Mouse (Mus musculus) induced T-regulatory cell, adult 2 months (primary cell): Measurements from ENCODE around the gene Cntnap2.

Experiments
- DNase-seq: peaks from one replicate; pipeline ENCODE4 v3.0.0-alpha.2; 2012; ENCODE audit warnings: low read depth

The Cntnap2 gene

DNA sequence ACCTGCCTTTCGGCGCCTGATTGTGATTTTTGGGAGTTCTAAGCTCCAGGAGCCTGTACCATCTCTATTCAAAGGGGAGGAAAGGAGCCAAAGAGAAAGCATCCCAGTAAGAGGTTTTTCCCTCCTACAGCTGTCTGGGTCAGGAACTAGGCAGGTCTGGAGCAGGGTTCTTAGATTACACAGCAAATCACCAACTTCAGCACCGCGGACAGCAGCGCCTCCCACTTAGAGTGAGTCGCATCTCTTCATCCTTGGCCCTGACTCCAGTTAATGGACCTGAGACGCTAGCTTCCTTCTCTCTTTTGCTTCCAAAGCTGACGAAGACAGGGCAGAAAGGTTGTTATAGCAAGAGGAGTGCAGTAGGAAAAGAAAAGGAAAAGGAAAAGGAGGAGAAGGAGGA lies at the start of gene Cntnap2:
TSS of gene Cntnap2 (plus strand) at position 267 of the 400 bp plus-strand sequence.
- DNase-seq = peak; percentile 1

DNA sequence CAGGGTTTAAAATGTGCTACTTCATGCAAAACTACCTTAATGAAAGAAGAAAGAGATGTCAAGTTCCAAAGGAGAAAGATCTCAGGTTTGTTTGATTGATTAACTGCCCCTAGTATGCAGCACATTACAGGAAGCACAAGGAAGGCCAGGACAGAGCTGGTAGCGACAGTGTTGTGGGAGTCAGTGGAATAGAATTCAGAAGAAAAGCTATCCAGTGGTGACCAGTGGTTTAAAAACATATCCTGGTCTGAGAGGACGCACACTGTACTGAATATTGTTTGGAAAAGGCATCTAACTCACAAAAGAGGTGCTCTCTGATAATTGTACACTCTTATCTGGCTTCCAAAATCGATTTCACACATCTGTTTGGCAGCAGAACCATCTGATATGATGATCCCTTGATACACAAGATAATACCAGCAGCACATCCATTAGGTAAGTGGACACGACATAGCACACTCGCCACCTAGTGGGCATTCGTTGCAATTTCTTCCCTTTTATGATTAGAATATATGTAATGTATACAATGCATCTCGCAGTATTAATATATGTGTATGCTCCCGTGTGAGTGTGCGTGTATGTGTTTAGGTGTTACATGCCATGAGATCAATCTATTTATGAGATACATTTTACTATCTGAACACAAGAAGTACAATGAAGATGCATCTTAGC lies 33.0 kb upstream of the Cntnap2 start:
- peak; percentile 41 for DNase-seq

- DNase-seq = no peak
Observed at GRCm38 (mm10) chr6:45039454-45039853, 19.7 kb upstream of the Cntnap2 start.

DNA sequence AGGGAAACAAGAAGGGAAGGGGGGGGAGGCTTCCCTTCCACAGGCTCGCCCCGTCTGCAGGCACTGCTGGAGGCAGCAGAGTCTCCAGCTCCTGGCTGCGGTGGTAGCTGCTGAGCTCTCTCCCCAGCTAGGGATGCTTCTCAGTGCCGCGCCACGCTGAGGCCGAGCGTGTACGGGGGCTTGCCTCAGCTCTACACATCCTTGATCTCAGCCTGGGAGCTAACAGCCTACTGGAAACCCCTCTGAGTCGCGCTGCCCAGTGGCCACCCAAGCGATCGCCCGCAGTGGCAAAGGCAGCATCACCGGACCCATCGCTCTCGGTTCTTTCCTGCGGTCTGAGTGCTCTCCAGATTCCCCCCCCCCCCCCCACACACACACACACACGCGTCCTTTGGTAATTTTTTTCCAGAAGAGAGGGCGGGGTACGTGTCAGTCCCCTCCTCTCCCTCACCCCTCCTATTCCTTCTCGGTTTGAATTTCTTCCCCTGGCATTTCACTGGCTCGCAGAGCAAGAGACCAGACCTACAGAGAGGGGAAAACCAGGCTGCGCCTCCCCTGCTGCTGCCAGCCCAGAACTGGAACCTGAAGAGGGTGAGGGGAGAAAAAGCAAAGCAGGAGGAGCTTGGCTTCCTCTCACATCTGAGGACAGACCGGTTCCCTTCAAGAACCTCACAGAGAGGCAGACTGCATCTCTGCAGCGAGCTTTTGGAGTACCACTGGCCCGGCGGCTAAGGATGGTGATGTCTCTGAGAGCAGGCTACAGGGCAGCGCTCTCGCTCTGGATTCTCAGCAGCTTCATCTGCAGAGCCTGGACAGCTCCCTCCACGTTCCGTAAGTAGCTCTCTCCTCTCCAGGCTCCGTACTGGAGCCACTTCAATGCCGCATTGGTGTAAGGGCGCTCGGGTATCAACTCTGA lies 657 bp downstream of the Cntnap2 start:
- no peak for DNase-seq

- no peak for DNase-seq
Observed at GRCm38 (mm10) chr6:45062214-45062997, 3.2 kb downstream of the Cntnap2 start.

DNA sequence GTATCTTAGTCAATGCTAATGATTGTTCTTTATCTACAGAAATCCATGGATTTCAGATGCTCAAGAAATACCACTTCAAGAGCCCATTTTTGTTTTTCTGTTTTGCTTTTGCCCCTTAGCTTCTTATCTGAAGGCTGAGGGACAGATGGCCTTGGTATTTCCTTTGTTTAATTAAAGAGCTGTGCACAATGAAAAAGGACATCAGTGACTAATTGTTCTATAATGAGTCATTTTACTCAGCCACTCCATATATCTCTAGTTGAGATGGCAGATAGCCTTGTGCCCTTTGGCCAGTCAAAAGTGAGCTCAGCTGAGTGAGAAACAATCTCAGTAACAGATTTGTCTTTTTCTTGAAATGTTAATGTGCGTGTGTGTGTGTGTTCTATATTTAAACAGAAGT lies 29.1 kb downstream of the Cntnap2 start:
- DNase-seq = no peak

GRCm38 (mm10) chr6:45113613-45114012 lies 54.5 kb downstream of the Cntnap2 start:
- DNase-seq = no peak

GRCm38 (mm10) chr6:45144882-45145281 lies 85.7 kb downstream of the Cntnap2 start:
- no peak for DNase-seq

GRCm38 (mm10) chr6:45205039-45205438 lies 145.9 kb downstream of the Cntnap2 start:
- no peak for DNase-seq

- DNase-seq = no peak
Observed at GRCm38 (mm10) chr6:45214330-45214729, 155.2 kb downstream of the Cntnap2 start.

GRCm38 (mm10) chr6:45229002-45229401 lies 169.8 kb downstream of the Cntnap2 start:
- DNase-seq = no peak

- DNase-seq = no peak
Observed at GRCm38 (mm10) chr6:45232571-45232970, 173.4 kb downstream of the Cntnap2 start.

DNA sequence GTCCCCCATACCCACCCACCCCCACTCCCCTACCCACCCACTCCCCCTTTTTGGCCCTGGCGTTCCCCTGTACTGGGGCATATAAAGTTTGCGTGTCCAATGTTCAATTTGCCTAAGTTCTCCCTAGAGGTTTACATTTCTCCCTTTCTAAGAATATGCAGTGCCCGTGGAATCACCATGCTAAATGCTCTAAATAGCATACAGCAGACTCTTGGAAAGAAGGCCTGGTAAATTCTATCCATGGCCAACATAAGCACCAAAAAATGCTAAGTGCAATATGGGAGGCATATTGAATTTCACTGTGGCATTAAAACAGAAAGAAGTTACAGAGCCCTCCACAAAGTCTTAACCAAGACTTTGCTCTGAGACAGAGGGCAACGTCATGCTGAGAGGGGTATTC lies 177.4 kb downstream of the Cntnap2 start:
- DNase-seq = no peak

DNA sequence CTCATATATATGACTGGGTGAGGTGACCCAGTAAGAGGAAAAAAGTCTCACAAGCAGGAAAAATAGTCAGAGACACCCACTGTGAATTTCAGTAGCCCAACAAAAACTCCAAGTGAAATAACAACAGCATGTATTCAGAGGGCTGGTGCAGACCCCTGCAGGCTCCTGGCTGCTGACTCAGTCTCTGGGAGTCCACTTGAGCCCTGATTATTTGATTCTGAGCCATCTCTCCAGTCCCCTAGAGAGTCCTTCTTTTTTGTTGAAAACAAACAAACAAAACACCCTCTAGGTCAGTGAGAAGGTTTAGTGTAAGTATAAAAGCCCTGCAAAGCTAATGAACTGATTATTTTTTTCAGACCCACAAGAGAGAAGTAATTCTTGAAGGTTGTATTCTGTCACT lies 179.0 kb downstream of the Cntnap2 start:
- no peak for DNase-seq

- DNase-seq = no peak
Observed at GRCm38 (mm10) chr6:45241218-45241617, 182.1 kb downstream of the Cntnap2 start.

DNA sequence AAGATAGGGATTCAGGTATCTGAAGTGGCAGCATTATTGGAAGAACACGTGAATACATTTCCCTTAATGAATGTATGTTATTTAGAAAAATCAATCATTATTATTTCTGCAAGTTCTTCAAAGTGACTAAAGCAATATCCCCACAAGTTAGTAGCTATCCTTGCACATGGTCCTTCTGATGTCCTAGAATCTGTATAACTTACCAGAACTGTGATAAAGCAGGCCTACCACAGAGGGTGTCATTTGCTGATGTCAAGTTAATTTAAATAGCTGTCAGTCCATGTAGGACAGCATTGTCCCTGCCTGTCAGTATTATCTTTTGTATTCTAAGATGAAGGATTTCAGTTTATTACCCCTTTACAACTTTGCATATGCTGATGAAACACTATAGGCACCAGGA lies 185.5 kb downstream of the Cntnap2 start:
- no peak for DNase-seq

- DNase-seq = no peak
Observed at GRCm38 (mm10) chr6:45258047-45258446, 198.9 kb downstream of the Cntnap2 start.

- no peak for DNase-seq
Observed at GRCm38 (mm10) chr6:45271537-45271936, 212.4 kb downstream of the Cntnap2 start.

- DNase-seq = no peak
Observed at GRCm38 (mm10) chr6:45273259-45273775, 214.2 kb downstream of the Cntnap2 start.

DNA sequence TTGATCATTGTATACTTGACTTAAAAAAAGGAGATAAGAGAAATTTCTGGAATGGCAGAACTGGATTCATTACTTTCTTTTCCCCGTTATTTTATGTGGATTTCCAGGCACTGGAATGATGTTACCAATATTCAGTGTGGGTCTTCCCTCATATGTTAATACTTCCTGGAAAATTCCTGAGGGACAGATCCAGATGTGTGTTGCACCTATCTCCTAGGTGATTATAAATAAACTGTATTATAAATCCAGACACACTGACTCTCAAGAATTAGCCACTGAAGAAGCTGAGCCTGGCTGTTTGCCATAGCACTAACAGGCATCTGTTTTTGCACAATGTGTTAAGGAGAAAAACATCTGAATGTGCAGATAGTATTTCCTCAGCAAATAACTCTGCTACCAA lies 231.0 kb downstream of the Cntnap2 start:
- DNase-seq = no peak

DNA sequence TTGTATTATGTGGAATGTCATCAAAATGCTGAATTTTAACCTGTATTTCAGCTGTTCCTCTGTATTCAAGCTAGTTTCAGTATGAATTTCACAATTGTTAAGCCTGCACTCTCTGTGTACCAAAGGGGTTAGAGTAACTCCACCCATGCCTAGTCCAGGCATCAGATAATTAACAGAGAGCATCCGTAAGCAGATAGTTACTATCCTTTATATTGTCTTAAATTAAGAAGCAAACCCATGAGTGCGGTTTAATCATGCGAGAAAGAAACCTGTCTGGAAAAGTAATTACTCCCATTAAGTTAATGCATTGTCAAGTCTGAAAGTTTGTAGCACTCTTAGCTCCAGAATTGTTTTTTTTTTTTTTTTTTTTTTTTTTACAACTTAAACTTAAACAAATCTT lies 258.3 kb downstream of the Cntnap2 start:
- DNase-seq = no peak

- peak; percentile 28 for DNase-seq
Observed at GRCm38 (mm10) chr6:45323505-45323904, 264.3 kb downstream of the Cntnap2 start.
